Mouse (Mus musculus): ENCODE measurements around the gene Rnf215.
A peak's percentile ranks its signal among the peaks of the same experiment; 100 is the strongest.
"Not testable (repeated sequence)": the region's sequence is repeated elsewhere in the genome, so short reads cannot be mapped to it uniquely, and the experiment has no call there.

Rnf215 gene

DNA sequence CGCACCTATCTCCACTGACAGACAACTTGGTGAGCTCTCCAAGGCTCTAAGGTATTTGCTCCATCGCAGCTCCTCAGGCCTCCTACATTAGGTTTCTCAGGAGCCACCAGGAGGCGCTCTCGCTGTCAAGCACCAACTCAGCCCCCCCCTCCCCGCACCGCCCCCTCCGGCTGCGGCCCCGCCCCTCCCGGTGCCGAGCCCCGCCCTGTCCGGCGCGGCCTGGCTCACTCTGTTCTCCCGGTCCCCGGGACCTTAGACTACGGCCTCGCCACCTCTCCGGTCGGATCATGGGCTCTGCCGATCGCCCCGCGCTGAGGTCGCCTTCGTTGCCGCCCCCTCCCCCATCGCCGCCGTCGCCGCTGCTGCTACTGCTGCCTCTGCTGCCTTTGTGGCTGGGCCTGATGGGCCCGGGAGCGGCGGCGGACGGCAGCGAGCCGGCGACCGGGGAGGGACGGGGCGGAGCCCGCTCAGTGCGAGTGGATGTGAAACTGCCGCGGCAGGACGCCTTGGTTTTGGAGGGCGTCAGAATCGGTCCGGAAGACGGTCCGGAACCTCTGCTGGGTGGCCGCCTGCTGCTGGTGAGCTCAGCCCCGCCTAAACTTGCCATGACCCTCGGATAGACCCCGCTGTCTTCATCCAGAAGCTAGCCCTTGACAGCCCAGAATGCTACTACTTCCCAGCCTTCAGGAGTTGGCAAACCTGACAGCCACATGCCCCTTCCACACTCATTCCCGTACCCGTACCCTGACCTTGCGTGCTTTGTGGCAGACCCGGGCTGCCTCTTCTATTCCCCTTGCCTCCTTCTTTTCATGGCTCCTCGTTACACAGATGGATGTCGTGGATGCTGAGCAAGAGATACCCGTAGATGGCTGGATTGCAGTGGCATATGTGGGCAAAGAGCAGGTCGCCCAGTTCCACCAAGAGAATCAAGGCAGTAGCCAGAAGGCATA, at the start of gene Rnf215:
TSS of gene Rnf215 (plus strand) at position 217 of the 950 bp plus-strand sequence.
- peak; percentile 94 for DNase-seq (ENCODE audit: low spot score)

DNA sequence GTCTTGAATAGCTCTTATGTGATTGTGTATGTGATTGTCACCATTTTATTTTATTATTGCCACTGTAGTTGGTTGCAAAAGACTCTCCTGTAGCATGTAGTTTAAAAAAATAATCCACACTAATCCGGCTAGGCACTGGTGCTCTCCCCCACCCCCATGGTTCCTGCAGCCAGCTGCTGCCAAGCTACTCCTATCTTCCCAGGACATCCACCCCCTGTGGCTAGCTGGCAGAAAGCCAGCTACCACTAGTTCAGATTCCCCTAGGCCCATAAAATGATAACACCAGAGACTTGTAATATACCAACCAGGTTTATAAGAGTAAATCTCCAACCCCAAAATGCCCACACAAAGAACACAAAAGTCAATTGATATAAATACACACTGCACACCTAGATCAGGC, 48.8 kb upstream of the Rnf215 start:
- DNase-seq (ENCODE audit: low spot score), result no peak

DNA sequence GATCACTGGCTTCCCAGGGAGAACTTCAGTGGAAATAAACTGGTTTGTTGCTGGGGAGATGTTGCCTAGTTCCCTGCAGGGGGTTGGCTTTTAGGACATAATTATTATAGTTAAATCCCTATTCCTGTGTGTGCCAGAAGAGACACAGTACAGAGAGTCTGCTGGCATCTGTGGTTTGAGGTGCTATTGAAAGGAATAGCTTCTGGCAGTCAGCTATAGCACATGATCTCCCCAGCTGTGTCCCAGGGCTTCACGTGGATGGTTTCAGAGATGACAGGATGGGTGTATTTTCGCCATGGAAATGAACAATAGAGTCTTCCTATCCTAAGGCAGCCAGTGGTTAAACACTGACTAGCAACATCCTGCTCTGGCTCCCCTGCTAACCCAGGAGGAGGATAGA, 47.7 kb upstream of the Rnf215 start:
- DNase-seq (ENCODE audit: low spot score), result no peak

DNA sequence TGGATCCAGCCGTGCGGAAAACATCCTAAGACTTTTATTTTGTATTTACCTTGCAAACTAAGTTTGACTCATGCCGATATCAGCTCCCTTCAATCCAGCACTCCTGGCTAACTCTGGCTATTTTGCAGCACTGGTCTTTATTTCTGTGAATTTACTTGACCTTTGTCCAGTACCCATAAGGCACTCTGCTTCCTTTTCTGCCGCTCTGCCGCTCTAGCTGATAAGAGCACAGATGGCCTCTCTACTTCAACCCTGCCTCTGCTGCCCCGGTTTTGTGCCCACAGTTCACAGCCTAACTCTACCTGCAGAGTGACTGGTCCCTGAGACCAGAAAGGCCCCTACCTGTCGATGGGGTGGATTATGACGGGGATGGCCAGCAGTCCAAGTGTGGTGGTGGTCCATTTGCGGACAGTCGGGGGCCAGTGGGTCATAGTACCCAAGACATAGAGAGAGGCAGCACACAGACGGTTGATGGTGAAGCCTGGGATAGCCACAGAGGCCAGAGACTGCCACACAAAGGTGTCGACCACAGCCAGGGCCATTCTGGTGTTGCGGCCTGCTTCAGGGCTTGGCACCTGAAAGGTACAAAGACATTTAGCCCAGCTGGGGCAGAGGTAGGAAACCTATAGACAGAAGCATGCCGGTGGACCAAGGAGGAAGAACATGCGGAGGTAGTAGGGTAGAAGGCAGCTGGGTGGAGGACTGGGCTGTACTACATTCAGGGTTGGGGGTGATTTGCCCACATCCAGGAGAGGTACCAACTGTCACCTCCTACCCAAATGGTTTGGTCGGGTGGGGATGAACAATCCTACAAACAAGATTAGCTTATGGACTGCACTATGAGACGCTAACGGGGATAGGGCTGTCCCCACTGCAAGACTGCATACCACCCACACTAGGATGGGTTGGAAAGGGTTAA, 41.3 kb upstream of the Rnf215 start:
- DNase-seq (ENCODE audit: low spot score), result no peak

DNA sequence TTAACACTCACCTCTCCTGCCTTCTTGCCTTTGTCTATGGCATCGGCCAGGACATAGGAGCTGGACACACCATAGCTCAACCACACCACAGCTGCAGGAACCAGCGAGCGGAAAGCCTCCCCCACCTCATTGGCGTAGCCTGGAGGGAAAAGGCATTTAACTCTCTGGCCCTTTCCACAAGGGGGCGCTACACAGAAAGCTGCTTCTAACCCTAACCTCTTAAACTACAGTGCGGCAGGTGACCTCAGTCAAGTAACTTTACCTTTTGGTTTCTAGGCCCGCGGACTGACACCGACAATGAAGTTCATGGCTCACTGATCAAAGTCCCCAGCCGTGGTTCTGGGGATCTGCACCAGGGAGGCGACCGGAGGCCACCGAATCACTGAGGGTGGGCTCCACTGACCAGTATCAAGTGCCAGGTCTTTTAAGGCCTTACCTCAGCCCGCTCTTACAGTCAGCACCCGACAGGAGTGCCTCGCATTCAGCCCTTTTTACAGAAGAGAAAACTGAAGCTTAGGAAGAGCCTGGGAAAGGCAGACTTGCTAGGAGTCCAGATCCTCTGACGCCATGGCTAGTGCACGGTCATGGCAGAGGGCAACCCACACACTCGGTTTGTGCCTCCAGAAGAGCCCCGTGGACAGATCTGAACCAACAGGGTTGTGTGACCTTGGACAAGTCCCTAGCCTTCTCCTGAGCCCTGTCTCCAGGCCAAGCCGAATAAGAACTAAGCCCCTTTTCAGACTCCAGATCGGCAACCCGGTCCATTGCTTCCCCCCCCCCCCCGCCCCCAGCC, 40.4 kb upstream of the Rnf215 start:
- DNase-seq (ENCODE audit: low spot score), result peak; percentile 84

DNA sequence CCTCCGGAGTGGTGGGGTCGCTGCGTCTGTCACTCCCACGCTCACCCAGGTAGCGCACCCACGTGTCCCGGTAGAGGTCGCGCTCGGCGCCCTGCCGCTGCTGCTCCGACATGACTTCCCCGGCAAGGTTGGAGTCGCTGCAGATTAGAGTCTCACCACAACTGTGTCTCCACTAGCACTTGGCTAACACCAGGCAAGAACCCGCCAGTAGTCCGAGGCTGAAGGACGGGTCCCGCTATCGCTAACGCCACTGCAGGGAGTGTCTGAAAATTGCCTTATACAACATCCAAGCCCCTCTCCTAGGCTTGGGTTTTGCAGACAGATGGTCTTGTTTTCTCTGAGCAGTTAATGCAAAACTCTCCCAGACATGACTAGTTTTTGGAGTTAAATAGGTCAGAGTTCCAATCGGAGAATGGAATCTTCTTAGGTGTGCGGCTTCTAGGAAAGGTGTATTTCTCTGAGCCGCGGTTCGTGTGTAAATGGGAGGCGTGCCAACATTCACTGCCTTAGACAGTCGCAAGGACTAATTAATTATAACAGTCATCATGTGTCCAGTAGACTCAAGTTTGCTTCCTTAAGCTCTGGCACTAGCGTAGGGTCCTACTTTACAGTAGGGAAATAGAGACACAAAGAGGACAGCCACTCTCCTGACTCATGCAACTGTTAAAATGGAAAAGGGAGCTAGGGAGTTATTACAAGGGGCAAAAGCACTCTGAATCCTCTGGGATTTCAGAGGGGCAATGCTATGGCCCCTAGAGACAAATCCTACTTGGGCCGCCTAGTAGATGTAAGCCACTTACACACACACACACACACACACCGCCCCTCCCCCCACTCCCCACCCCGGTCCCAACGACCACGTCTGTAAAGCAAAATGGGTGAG, 39.6 kb upstream of the Rnf215 start, which contains the start of gene Mtfp1:
TSS of gene Mtfp1 (minus strand) at position 275 of the 883 bp plus-strand sequence.
- peak; percentile 84 for DNase-seq (ENCODE audit: low spot score)

DNA sequence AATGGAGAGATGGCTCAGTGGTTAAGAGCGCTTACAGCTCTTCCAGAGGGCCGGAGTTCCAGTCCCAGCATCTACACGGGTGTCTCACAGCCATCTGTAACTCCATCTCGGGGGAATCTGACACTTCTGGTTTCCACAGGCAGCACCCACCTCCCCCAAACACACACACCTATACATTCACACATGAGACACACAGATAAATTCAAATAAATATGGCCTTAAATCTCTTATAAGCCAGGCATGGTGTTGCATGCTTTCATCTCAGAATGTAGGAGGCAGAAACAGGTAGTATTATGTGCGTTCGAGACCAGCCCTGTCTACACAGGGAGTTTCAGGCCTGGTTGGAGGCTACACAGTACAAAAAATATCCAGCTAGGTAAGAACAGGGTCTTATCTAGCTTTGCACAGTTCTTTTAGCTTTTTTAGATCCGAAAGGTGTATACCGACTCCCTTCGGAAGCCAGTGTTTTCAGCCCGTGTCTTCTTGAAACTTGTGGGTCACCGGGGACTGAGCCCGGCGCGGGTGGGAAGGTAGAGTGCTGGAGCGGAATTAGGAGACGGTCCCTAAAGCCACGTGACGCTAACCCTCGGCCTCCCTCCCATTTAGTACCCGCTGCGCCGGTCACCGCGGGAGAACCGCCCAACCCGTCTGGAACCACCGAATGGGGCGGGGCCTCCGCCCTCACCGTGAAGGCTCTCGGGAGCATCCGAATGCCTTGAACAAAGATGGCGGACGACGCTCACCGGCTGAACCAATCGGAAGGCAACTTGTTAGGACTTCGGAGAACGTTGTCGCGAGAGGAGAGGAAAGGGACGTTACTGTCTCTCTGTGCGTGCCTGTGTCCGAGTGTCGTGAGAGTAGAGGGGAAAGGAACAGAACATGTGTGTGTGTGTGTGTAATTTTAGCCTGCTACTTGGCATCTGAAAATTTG, 38.7 kb upstream of the Rnf215 start:
- DNase-seq (ENCODE audit: low spot score), result peak; percentile 100

DNA sequence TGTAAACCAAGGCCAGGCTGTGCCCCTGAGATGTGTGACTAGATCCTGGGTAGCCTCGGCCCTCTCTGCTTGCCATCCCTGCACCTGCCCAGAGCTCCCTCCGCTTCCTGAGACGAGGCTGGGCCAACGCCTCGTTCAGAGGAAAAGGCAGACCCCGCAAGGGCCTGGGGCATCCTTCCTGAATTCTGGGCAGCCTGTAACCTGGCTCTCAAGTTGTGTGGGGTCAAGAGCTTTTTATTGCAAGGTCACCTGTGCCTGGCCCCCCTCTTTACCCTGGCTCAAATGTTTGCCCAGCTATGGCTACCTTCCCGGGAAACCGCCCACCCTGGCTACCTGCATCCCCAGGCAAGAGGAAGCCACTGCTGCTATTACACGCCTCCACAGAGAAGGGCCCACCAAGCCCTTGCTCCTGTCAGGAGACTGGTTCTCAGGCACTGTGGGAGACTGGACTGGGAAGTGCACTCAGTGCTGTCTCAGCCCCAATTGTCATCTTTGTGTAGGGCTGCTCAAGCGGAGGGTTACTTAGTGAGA, 37.8 kb upstream of the Rnf215 start:
- DNase-seq (ENCODE audit: low spot score), result peak; percentile 14

- DNase-seq (ENCODE audit: low spot score), result no peak
Measured at GRCm38 (mm10) chr11:4098120-4098519, 36.9 kb upstream of the Rnf215 start.

DNA sequence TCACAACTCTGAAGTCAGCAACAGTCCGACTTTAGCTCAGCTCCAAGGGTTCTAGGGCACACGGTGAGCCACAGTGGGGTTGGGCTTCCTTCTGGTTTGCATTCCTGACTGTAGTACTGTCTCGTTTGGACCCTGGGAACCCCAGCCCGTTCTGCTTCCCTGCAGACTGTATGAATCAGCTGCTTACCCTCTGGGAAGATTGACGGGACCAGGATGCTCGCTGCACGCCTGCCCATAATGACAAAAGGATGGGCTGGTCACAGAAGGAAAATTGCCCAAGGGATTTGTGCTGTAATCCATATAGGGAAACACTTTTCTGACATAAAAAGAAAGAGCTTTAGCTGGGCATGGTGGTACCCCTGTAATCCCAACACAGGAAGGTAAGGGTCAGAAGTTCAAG, 36.2 kb upstream of the Rnf215 start:
- DNase-seq (ENCODE audit: low spot score), result no peak

DNA sequence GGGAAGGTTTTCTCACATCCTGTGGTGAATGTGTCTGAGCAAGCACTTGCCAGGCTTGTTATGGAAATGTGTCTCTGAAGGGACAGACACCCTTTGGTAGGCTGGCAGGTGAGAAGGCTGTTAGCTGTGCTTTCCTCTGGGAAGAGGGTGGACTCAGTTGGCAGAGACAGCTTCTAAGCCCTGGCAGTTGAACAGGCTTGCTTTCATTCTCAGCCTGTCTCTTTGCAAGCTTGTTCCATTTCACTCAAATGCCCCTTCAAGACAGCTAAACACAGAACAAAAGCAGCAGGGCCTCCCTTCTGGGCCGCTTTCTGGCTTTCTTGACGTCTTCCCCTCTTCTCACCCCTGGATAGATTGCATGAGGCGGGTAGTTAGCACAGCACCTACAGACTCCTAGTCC, 35.6 kb upstream of the Rnf215 start:
- DNase-seq (ENCODE audit: low spot score), result no peak

DNA sequence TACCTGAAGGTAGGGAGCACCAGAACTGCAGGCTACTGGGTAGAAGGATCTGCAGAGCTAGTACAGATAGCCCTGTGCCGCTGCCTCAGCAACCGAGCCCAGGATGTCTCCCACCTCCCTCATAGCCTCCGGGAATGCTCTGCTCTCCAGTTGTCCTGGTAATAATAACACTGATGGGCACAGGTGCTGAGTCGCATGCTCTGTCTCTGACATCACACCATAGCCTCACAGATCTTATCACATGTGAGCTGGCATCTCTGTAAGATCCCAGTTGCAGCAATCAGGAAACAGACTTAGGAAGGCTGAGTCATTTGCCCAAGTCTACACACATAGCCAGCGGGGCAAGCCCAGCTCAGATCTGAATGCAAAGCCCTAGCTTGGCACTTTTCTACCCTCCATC, 33.2 kb upstream of the Rnf215 start:
- DNase-seq (ENCODE audit: low spot score), result no peak

DNA sequence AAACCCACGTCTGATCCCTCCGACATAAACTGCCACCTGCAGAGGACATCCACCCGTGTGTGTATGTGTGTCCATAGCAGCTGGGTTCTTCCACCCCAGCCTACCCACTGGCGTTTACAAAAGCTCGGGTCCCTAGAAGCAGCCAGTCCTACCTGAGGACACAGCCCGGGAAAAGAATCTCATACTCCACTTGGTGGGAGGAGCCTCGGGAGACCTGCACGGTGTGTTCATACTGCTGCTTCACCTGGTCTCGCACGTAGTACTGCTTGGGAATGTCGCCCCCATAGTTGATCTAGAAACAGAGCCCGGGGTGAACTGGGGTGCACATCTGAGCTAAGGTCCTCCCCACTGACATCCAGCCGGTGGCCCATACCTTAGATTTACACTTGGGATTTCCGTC, 31.5 kb upstream of the Rnf215 start:
- DNase-seq (ENCODE audit: low spot score), result no peak

- no peak for DNase-seq (ENCODE audit: low spot score)
Measured at GRCm38 (mm10) chr11:4104989-4105388, 30.0 kb upstream of the Rnf215 start.

DNA sequence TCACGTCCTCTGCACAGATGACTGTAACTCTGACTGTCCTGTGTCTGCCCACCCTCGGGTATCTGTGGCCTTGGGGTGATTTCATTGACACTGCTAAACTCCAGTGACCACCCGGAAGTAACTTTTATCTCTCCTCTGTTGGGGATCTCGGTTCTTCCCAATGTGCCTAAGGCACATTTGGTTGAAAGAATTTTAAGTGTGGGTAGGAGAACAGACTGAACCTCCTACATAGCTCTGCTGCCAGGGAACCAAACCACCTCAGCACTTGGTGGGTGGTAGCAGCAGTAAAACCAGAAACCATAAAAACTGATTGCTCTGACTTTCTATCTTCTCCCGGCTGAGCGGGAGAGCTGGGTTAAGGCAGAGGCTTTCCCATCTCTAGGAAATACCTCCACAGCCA, 29.6 kb upstream of the Rnf215 start:
- no peak for DNase-seq (ENCODE audit: low spot score)

DNA sequence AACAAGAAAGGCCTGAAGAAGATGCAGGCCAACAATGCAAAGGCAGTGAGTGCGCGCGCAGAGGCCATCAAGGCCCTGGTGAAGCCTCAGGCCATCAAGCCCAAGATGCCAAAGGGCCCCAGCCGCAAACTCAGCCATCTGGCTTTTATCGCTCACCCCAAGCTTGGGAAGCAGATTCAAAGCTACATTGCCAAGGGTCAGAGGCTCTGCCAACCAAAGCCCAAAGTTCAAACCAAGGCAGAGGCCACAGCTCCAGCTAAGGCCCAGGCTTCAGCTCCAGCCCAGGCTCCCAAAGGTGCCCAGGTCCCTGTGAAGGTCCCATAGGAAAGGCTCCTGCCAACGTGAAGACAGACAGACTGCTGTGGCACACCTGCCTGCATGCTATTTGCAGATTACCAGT, 27.1 kb upstream of the Rnf215 start:
- DNase-seq (ENCODE audit: low spot score), result not testable (repeated sequence)

GRCm38 (mm10) chr11:4108691-4109090, 26.3 kb upstream of the Rnf215 start:
- no peak for DNase-seq (ENCODE audit: low spot score)

DNA sequence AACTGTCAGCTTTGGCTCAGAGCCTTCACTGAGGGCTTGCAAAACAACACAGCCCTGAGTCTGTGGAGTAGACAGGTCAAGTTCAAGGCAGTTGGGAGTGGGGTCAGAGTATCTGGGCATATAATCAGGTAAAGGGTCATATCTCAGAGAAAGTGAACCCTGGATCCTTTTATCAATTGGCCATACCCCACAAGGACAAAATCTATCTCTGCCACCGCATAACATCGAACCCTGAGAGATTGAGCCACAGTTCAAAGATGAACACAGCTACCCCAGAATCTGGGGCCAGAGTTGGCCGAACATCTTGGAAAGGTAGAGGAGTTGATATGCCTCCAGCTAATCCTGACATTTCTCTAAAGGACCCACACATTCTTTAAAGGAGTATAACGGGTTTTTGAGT, 23.0 kb upstream of the Rnf215 start:
- no peak for DNase-seq (ENCODE audit: low spot score)

DNA sequence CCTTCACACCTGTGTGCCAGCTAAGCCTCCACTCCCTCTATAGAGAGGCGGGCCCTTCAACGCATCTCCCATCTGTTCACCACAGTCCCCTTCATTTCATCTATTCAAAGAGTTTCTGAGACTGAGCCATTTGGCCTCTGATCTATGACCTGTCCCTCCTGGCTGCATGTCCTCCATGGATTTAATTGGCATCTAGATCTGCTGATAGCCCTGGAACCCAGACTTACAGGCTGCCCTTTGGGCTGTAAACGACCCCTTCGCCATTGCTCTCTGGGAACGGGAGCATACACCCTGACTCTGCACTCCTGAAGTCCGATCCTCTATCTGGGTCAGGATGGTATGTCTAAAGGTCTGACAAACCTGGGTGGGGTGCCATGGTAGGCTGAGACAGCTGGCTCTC, 22.1 kb upstream of the Rnf215 start:
- DNase-seq (ENCODE audit: low spot score), result no peak

GRCm38 (mm10) chr11:4113496-4113895, 21.5 kb upstream of the Rnf215 start:
- no peak for DNase-seq (ENCODE audit: low spot score)
